Mouse (Mus musculus) megakaryocyte, embryonic 14.5 days (primary cell): ENCODE measurements at regions not wholly inside any gene's neighbourhood (a gene's known extent, or its start where the extent isn't known, plus 50 kb on each side); places are given as distances from the start of the nearest gene placed in this dataset.

Experiments used
- H3K27me3 ChIP-seq: replicated peaks from 2 replicates; pipeline ENCODE3; 2012; ENCODE audit warnings: inconsistent platforms
- H3K36me3 ChIP-seq: replicated peaks from 2 replicates; pipeline ENCODE3; 2012; ENCODE audit warnings: low read length, inconsistent platforms, mixed read lengths
- H3K4me1 ChIP-seq: 2 replicates; pipeline ENCODE4 v1.6.1; 2012; ENCODE audit warnings: inconsistent platforms
- H3K4me3 ChIP-seq: replicated peaks from 2 replicates; pipeline ENCODE3; 2012; ENCODE audit warnings: moderate library complexity, mild to moderate bottlenecking, inconsistent platforms
- H3K9me3 ChIP-seq: 2 replicates; pipeline ENCODE4 v1.6.1; 2012; ENCODE audit warnings: inconsistent platforms
- FLI1 ChIP-seq: IDR thresholded peaks from 2 replicates; pipeline ENCODE4 v1.6.1; 2012; ENCODE audit warnings: low read length, inconsistent platforms, mixed read lengths
- GATA1 ChIP-seq: IDR thresholded peaks from 3 replicates; pipeline ENCODE4 v1.6.1; 2012; ENCODE audit warnings: mixed read lengths, low read length, inconsistent platforms, borderline replicate concordance

DNA sequence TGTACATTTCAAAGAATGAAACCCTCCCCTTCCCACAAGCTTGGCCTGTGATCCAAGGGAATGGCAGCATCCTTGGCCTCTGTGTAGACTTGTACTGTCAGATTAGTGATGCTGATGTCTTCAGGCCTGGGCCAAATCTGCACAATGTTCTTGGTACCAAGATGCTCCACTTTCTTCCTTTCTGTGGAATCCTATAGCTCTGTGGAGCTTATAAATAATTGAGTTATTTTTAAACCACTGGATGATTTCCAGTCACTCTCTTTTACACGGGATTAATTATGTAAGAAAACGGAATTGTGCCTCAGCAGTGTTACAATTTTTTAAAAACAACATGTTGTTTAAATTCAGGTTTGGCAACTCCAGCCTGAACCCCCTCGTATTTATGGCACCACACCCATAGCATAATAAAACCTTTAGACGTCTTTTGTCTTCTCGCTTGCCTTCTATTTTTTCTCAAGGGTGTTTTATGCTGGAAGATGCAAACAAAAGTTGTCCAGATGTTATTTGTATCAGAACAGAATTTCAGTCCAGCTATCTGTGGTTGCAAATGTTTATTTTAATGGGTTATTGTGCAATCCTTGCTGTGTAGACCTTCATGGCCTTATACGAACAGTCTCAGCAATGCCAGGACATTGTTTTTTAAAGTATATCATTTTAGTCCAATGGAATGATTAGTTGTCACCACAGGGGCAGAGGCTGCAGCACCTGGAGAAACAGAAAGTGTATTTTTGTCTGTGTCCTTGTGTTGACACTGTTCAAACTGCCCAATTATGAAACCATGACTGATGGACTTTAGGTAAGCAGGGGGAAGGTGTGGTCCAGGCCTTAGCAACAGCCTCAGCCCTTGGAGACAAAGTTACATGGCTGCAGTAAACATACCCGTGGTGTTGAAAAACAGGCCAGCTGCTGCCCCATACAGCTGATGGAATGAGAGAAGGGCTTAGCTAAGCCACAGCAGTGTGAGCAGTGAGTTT lies 630.4 kb upstream of the Zeb2 start:
- H3K4me1 ChIP-seq: peaks cover 11% of the 10 kb centered on the region
- no peaks in the 10 kb centered on the region for H3K27me3 ChIP-seq
- H3K4me3 ChIP-seq: no peak overlapping the region
- H3K36me3 ChIP-seq: no peaks in the 10 kb centered on the region
- no peaks in the 10 kb centered on the region for H3K9me3 ChIP-seq
- TF ChIP-seq GATA1: no peak
- no peak for TF ChIP-seq FLI1

DNA sequence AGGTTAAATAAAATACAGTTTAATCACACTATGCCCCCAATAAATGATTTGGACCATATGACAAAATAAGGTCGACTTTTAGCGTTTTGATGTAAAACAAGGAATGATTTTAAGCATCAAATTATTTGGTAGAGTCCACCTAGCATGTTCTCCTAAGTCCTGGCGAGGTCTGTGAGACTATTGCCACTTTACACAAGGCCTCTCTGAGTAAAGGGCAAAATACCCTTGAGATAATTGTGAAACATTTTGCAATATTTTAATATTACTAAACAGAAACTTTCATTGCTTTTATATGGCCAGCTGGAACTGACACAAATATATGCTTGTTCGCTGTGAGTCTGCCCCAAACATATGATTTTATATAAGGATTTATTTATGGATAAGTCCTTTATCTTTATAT lies 629.4 kb upstream of the Zeb2 start:
- TF ChIP-seq GATA1 (no peak), FLI1 (no peak)
- Histone ChIP-seq H3K4me3 (no peak overlapping the region), H3K9me3 (no peaks in the 10 kb centered on the region), H3K36me3 (no peaks in the 10 kb centered on the region), H3K27me3 (no peaks in the 10 kb centered on the region), H3K4me1 (peaks cover 11% of the 10 kb centered on the region)

DNA sequence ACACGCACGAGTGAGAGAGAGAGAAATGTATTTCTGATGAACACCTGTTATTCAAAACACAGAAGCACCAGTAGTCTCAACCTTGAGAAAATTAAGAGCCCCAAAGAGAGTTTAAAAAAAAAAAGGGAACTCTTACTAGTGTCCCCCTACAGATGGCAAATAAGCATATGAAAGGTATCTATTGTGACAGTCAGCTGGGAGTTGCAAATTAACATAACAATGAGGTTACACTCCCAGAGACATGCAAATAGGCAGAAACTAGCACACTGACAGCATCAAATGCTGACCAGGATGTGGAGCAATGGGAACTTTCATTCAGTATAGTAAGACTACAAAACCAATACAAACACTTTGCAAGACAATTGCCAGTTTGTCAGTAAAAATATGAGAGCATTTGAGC lies 619.1 kb upstream of the Zeb2 start:
- no peaks in the 10 kb centered on the region for H3K36me3 ChIP-seq
- H3K9me3 ChIP-seq: no peaks in the 10 kb centered on the region
- no peaks in the 10 kb centered on the region for H3K4me1 ChIP-seq
- H3K27me3 ChIP-seq: no peaks in the 10 kb centered on the region
- TF ChIP-seq GATA1: no peak
- no peak for TF ChIP-seq FLI1
- H3K4me3 ChIP-seq: no peak overlapping the region

DNA sequence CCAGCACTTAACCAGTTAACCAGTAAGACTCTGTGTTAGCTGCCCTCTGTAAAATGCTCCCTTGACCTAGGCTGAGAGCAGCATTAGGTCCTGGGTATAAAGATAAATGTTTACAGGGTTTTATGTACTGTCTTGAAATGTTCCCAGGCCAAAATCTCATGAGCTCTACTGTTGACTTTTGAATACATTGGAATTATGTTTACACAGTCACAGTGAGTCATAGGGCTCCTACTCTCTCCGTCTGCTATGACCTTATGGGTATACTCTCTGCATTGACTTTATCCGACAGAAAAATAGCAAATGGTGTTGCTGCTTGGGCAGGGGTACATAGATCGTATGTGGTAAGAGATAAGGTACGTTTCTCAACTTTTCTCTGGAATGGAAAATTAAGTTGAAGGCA lies 596.8 kb upstream of the Zeb2 start:
- Histone ChIP-seq H3K36me3 (no peaks in the 10 kb centered on the region), H3K9me3 (no peaks in the 10 kb centered on the region), H3K27me3 (no peaks in the 10 kb centered on the region), H3K4me1 (no peaks in the 10 kb centered on the region), H3K4me3 (no peak overlapping the region)
- TF ChIP-seq FLI1 (no peak), GATA1 (no peak)

DNA sequence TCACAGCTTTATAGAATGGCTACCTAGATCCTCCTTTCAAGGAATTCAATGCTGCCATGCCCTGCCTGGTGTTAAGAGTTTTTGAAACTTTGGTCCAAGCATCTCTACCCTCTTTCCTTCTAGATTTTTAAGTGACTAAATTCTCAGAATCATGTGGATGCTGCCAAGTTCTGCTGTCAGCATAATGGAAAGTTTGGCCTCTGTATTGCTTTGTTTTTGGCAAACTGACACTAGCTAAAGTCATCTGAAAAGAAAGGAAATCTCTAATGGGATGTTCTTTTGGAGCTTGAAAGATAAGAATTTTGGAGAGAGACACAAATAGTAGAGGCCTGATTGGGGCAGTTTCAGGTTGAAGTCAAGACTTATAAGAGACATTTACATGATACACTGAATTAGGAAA lies 589.8 kb upstream of the Zeb2 start:
- no peaks in the 10 kb centered on the region for H3K27me3 ChIP-seq
- no peak for TF ChIP-seq FLI1
- TF ChIP-seq GATA1: no peak

DNA sequence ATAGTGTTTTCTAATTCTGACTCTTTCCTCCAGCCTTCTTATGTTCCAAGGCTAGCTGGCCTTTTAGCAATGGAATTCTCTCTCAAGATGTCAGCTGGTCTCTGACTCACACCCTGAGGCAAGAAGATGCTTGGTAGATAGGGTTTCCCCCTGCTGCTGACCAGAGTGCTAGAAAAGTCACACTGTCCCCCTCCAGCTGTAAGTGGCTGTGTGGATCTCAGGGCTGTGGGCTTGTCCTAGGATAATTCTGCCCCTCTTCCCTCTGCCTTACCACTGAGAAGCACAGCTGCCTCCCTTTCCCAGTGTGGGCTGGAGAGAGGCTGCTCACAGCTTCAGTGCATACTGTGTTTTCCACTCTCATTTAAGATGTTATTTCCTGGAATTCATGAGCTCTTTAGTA lies 585.3 kb upstream of the Zeb2 start:
- Histone ChIP-seq H3K36me3 (no peaks in the 10 kb centered on the region), H3K4me3 (peak overlapping the region; percentile 81), H3K9me3 (no peaks in the 10 kb centered on the region), H3K27me3 (no peaks in the 10 kb centered on the region), H3K4me1 (peaks cover 9% of the 10 kb centered on the region)
- TF ChIP-seq GATA1: no peak
- TF ChIP-seq FLI1: no peak

More for the DNA sequence above, 589.8 kb upstream of the Zeb2 start:
- H3K36me3 ChIP-seq: no peaks in the 10 kb centered on the region
- 0 out of 2 replicates have a peak, but pooled peaks cover 2% of the 10 kb centered on the region for H3K9me3 ChIP-seq
- no peak overlapping the region for H3K4me3 ChIP-seq
- peaks cover 8% of the 10 kb centered on the region for H3K4me1 ChIP-seq

DNA sequence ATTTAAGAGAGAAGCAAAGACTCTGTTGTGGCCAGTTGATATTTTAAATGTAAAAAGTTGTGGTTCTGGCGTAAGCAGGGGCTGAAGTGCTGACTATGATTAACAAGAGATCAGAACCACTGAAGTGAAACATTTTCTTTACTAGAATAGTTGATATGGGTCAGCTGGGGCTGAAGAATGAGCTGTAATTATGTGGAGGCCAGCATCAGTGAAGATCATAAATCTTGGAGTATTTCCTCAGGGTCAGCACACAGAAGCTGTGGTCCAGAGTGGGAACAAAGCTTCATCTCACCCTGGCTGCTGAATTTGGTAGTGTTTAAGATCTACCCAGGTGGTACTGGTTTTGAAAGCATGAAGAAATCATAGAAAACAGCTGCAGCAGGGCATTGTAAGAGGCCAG lies 583.4 kb upstream of the Zeb2 start:
- H3K4me3 ChIP-seq: no peak overlapping the region
- no peaks in the 10 kb centered on the region for H3K36me3 ChIP-seq
- H3K4me1 ChIP-seq: peaks cover 9% of the 10 kb centered on the region
- H3K9me3 ChIP-seq: no peaks in the 10 kb centered on the region
- no peaks in the 10 kb centered on the region for H3K27me3 ChIP-seq
- TF ChIP-seq FLI1 (no peak), GATA1 (no peak)

DNA sequence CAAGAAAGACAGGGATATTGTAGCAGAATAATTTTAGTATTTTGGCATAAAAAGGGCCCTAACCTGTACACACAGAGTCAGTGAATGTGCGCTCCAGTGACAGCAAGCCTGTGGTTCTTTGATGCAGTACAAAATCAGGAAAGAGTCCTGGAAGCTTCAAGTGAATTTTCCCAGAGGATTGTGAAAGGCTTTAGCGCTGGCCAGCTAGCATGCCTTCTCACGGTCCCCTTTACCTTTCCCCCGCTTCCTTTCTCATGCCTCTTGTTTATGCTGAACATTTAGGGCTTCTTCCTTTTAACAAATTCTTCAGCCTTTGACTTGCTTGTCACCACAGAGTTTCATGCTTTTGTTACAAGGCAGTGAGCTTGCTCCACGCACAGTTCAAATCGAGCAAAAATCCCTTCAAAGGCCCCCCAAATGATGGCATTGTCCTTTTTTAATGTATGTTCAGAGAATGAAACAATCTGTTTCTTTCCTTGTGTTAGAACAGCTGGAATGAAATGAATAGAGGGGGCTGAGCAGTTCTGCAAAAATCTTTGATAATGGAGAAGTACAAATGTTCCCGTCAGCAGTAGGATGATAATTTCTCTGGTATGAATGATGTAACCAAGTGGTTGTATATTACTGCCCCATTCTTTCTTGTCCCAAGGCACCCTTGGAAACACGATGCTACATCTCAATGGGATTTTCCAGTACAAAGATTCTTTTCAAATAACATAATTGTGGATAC lies 576.3 kb upstream of the Zeb2 start:
- TF ChIP-seq GATA1 (no peak), FLI1 (no peak)
- H3K36me3 ChIP-seq: no peaks in the 10 kb centered on the region
- H3K27me3 ChIP-seq: no peaks in the 10 kb centered on the region
- no peak overlapping the region for H3K4me3 ChIP-seq
- peaks cover 7% of the 10 kb centered on the region; the same call in 1 of the 2 replicates for H3K4me1 ChIP-seq
- H3K9me3 ChIP-seq: no peaks in the 10 kb centered on the region

DNA sequence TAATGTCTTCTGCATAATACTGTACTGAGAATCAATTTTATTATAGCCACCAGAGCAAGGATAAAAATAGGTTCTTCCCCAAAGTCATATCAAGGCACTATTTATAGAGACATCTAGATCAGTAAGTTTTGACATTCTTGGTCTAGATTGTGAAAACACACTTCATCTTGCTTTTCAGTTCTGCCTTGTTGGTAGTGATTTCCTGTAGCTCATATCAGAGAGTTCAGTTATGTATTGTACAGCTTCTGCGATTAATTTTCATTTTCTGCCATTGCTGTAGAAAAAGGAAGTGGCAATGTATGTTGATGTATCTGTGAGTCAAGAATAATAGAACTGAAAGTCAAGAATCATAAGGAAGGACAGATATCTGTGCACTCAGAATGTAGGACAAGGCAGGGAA lies 575.6 kb upstream of the Zeb2 start:
- no peaks in the 10 kb centered on the region for H3K27me3 ChIP-seq
- TF ChIP-seq GATA1 (no peak), FLI1 (no peak)
- H3K4me1 ChIP-seq: peaks cover 7% of the 10 kb centered on the region; the same call in 1 of the 2 replicates
- no peaks in the 10 kb centered on the region for H3K36me3 ChIP-seq
- no peak overlapping the region for H3K4me3 ChIP-seq
- no peaks in the 10 kb centered on the region for H3K9me3 ChIP-seq

DNA sequence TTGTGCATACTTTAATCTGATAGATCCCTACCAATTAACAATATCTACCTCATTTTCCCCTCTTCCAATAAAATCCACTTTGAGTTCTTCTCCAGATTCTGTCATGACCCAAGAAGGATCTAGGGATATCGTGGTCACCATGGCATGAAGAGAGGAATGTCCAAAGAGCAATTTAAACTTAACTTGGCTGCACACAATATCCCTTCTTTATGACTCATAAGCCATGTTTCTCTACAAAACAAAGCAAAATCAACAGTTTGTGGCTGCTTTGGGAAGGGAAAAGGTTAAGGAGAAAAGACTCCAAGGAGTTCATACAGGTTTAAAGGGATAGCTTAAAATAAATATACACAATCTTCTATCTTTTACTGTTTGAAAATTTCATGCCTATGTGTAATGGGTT lies 571.8 kb upstream of the Zeb2 start:
- Histone ChIP-seq H3K36me3 (no peaks in the 10 kb centered on the region), H3K4me1 (peaks cover 7% of the 10 kb centered on the region; the same call in 1 of the 2 replicates), H3K9me3 (no peaks in the 10 kb centered on the region), H3K27me3 (no peaks in the 10 kb centered on the region), H3K4me3 (no peak overlapping the region)
- TF ChIP-seq GATA1 (no peak), FLI1 (no peak)
